ENCODE assay signal across 9 mouse cellular contexts in the genomic region with DNA sequence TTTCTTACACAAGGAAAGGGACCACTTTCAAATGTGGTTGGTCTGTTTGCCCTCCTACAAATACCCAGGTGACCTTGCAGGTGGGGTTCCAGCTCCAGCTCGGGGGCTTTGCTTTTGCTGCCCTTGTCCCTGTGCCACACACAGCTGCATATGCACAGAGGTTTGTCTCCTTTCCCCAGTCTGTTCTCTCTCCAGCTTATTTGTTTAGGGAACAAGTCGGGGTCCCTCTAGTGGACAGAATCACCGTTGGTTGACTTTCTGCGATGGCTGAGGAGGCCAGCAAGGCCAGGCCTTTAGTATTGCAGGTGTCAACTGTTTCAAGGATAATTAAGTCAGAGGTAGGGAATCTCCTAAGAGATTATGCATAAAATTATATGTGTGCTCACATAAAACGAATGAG. TPM values are rescaled to one million over a fixed set of nuclear protein-coding genes. Genes with fewer than 3 reads are reported as not detected.
DNase-seq lines count a peak whose midpoint lies in the region; ATAC-seq and TF ChIP-seq lines count a peak whose summit lies in the region.
"Had no signal": no experiment of that assay in that cellular context is flagged by ENCODE, and none has a peak within 500 bp of the region (broad histone marks: within the 10 kb centered on the region; RNA-seq: fewer than 3 reads in every experiment).

No protein-coding gene starts in this region.

- H3K4me2 ChIP-seq in liver, embryonic 13.5 days: no peak overlapping the region

- TF ChIP-seq CTCF in ES-Bruce4 (IDR thresholded peaks at IDR 0.05; ENCODE audit: low read depth, low read length): peak; percentile 62

- ATAC-seq in liver, embryonic 13.5 days (ENCODE audit: low read depth): no peak
- no peak for ATAC-seq in monocyte, adult 5-6 weeks (replicated peaks; ENCODE audit: insufficient number of reproducible peaks, low FRiP score, low TSS enrichment, poor library complexity, severe bottlenecking)

- no peak overlapping the region for H3K9ac ChIP-seq in ES-Bruce4 (ENCODE audit: low read depth, poor library complexity, severe bottlenecking)
- H3K9ac ChIP-seq in liver, embryonic 13.5 days: no peak overlapping the region

- H3K27me3 ChIP-seq in ES-Bruce4 (ENCODE audit: control insufficient read depth, insufficient read depth, low read length, poor library complexity, severe bottlenecking): no peaks in the 10 kb centered on the region
- no peaks in the 10 kb centered on the region for H3K27me3 ChIP-seq in liver, embryonic 13.5 days
- H3K27me3 ChIP-seq: megakaryocyte, embryonic 14.5 days had no signal

- H3K36me3 ChIP-seq in ES-Bruce4 (ENCODE audit: control insufficient read depth, insufficient read depth, low read length, poor library complexity, severe bottlenecking): no peaks in the 10 kb centered on the region
- peaks cover 8% of the 10 kb centered on the region for H3K36me3 ChIP-seq in liver, embryonic 13.5 days

- TF ChIP-seq POLR2A in ES-Bruce4 (IDR thresholded peaks at IDR 0.05; ENCODE audit: insufficient read depth, low read length): no peak

- DNase-seq in 416B (ENCODE audit: low read depth): peak; percentile 68
- DNase-seq in c-Kit-positive CD71-positive TER-119-positive erythroid progenitor cells, embryonic 14.5 days (ENCODE audit: low spot score): peak; percentile 39
- DNase-seq in gastrocnemius, adult 18-20 months (ENCODE audit: low spot score): peak; percentile 75
- peak; percentile 82 for DNase-seq in kidney, adult 9 months
- DNase-seq in liver, embryonic 13.5 days: peak; percentile 23
- peak; percentile 75 for DNase-seq in retina, postnatal 1 day

- H3K4me1 ChIP-seq in ES-Bruce4 (ENCODE audit: control insufficient read depth, insufficient read depth, low read length): peaks cover 2% of the 10 kb centered on the region
- no peaks in the 10 kb centered on the region for H3K4me1 ChIP-seq in liver, embryonic 13.5 days (replicated peaks)
- H3K4me1 ChIP-seq: megakaryocyte, embryonic 14.5 days had no signal

- WGBS in liver, embryonic 13.5 days (ENCODE audit: insufficient replicate concordance): 13% methylated on average over 5 of the region's 5 CpGs

- no peak overlapping the region for H3K27ac ChIP-seq in ES-Bruce4 (ENCODE audit: insufficient read depth, low read length)
- no peak overlapping the region for H3K27ac ChIP-seq in liver, embryonic 13.5 days

- no peak overlapping the region for H3K4me3 ChIP-seq in ES-Bruce4 (ENCODE audit: low read depth, low read length)
- no peak overlapping the region for H3K4me3 ChIP-seq in liver, embryonic 13.5 days (replicated peaks)
- H3K4me3 ChIP-seq: megakaryocyte, embryonic 14.5 days had no signal

- no peak for TF ChIP-seq EP300 in ES-Bruce4 (IDR thresholded peaks at IDR 0.05; ENCODE audit: insufficient read depth, low read depth, low read length)

- no peaks in the 10 kb centered on the region for H3K9me3 ChIP-seq in ES-Bruce4 (replicated peaks; ENCODE audit: control insufficient read depth, insufficient read depth, low read length, poor library complexity, severe bottlenecking)
- H3K9me3 ChIP-seq in liver, embryonic 13.5 days (replicated peaks): no peaks in the 10 kb centered on the region
- H3K9me3 ChIP-seq: megakaryocyte, embryonic 14.5 days had no signal

RNA-seq across cellular contexts. Expression of a gene that starts 56.5 kb away (rescaled TPM):
- polyA plus RNA-seq in ES-Bruce4 (2011; ENCODE audit: insufficient read depth, insufficient read length, low read depth, missing spikeins): 34.2 and 40.7 TPM in 2 replicates
- 1 to 10 TPM; 1.7 to 3.1 TPM for total RNA-seq in gastrocnemius, adult 18-20 months (2021)
- polyA plus RNA-seq in liver, embryonic 13.5 days (2015; fragmentation: Nextera tagmentation; extraction: Ambion mirVana): 0.37 and 0.41 TPM in 2 replicates
- not detected in 3 replicates for total RNA-seq in monocyte, adult 5-6 weeks (2017)

Comparison
In these comparisons a context has a peak if more than half of its experiments do, and no peak if none do; other contexts are left out.
1. DNase-seq: peak in every context shown above with its lines; median percentile 82 in kidney, adult 9 months; 75 in gastrocnemius, adult 18-20 months; 75 in retina, postnatal 1 day; 68 in 416B; 39 in c-Kit-positive CD71-positive TER-119-positive erythroid progenitor cells, embryonic 14.5 days; 23 in liver, embryonic 13.5 days.